Mouse (Mus musculus): ENCODE data around the gene Mtg2. TPM values are rescaled to one million over a fixed set of nuclear protein-coding genes. Genes with fewer than 3 reads are reported as not detected.

The Mtg2 gene
- polyA plus RNA-seq, 2 experiments = 22.1 to 29.8 TPM

DNA sequence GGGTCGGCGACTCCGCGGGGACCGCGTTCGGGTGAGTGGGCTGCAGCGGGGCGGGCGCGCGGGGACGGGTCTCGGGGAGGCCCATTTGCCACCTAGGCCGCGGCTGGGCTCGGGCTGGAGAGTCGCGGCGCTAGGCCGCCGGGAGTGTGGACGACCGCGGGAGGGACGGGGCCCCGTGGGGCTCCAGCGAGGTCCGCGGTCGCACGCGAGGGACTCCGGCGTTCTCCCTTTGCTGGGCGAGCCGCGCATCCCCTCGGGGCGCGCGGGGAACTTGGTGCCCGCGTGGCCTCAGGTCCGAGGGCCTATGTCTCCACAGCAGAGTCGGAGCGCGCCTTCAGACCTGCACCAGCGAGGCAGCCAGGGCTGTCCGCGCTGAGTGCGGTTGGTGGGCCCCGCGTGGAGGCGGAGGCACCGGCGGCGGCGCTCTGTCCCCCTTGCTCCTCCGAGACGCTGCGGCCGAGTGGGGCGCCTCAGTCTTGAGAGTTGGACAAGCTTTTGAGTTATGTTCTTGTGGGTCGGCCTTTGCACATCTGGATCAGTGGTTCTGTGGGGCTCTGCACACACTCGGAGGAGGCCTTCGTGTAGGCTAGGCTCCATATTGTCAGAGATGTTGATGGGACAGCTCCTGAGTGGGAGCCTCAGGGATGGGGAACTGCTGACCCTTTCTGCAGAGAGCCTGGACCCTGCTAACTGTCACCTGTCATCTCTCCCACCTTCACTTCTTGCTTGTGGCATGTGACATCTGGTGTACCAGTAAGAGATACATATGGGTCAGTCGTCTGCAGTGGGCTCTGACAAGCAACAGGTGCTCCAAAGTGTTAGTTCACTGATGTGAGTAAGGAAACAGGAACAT lies 49.3 kb downstream of the Mtg2 start:
- H3K9ac ChIP-seq (ENCODE audit: low read depth, low read length, severe bottlenecking) = peak overlapping the region; percentile 82
- DNase-seq (ENCODE audit: low spot score) = no peak
- H3K36me3 ChIP-seq (ENCODE audit: control insufficient read depth, insufficient read depth, low read length) = no peaks in the 10 kb centered on the region
- H3K4me1 ChIP-seq (ENCODE audit: control insufficient read depth, insufficient read depth, low read length) = peaks cover 11% of the 10 kb centered on the region
- H3K27me3 ChIP-seq (ENCODE audit: control insufficient read depth, insufficient read depth, low read length) = no peaks in the 10 kb centered on the region
- no peak for TF ChIP-seq POLR2A (IDR thresholded peaks at IDR 0.05; ENCODE audit: borderline replicate concordance, extremely low read depth, insufficient read depth, insufficient read length)
- peak; percentile 51 for ATAC-seq (ENCODE audit: low FRiP score, low read depth)
- H3K27ac ChIP-seq (replicated peaks; ENCODE audit: low read depth, low read length) = no peak overlapping the region; the same call in 1 of the 2 replicates
- H3K9me3 ChIP-seq (ENCODE audit: control insufficient read depth, low read length) = no peaks in the 10 kb centered on the region
- H3K4me2 ChIP-seq (replicated peaks; ENCODE audit: low read depth, low read length, severe bottlenecking) = peak overlapping the region; percentile 84
- WGBS = under 1% methylated on average over 39 of the region's 68 CpGs
- peak overlapping the region; percentile 88 for H3K4me3 ChIP-seq (replicated peaks; ENCODE audit: low read length)

DNA sequence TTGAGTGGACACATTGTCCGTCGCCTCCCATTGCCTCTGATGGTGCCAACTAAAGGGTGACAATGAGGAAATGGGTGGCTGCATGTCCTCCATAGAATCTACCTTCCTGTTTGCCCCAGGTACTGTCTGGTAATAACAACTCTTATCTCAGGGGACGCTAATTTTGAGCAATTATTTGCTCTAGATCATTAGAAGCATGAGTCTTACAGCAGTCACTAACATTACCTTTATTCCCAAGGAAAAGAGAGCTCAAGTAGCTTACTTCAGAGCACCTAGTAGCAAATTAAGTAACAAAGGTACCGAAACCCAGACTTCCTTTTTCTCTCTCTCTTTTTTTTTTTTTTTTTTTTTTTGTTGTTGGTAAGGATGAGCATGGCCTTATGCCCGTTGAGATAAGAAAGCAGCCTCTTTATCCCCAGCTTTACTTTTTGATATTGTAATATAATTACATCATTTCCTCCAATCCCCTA lies 49.9 kb downstream of the Mtg2 start:
- H3K9ac ChIP-seq (ENCODE audit: low read depth, low read length, severe bottlenecking) = peak overlapping the region; percentile 82
- H3K9me3 ChIP-seq (ENCODE audit: control insufficient read depth, low read length) = no peaks in the 10 kb centered on the region
- H3K4me2 ChIP-seq (replicated peaks; ENCODE audit: low read depth, low read length, severe bottlenecking) = peak overlapping the region; percentile 84
- peak overlapping the region; percentile 88 for H3K4me3 ChIP-seq (replicated peaks; ENCODE audit: low read length)
- WGBS = 64% methylated on average over 5 of the region's 5 CpGs
- no peaks in the 10 kb centered on the region for H3K36me3 ChIP-seq (ENCODE audit: control insufficient read depth, insufficient read depth, low read length)
- TF ChIP-seq POLR2A (IDR thresholded peaks at IDR 0.05; ENCODE audit: borderline replicate concordance, extremely low read depth, insufficient read depth, insufficient read length) = no peak
- no peaks in the 10 kb centered on the region for H3K27me3 ChIP-seq (ENCODE audit: control insufficient read depth, insufficient read depth, low read length)
- H3K4me1 ChIP-seq (ENCODE audit: control insufficient read depth, insufficient read depth, low read length) = peaks cover 11% of the 10 kb centered on the region
- DNase-seq (ENCODE audit: low spot score) (no peak), ATAC-seq (ENCODE audit: low FRiP score, low read depth) (no peak)
- H3K27ac ChIP-seq (replicated peaks; ENCODE audit: low read depth, low read length) = no peak overlapping the region

DNA sequence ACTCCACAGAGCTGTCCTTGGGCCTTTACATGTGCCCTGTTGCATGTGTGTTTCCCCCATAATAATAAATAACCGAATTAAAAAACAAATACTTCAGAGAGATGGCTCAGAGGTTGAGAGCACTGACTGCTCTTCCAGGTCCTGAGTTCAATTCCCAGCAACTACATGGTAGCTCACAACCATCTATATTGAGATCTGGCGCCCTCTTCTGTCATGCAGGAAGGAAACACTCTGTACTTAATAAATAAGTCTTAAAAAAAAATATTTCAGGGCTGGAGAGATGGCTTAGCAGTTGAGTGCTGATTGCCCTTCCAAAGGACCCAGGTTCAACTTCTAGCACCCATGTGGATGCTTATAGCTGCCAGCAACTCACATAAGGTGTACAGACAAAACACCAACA lies 53.8 kb downstream of the Mtg2 start:
- Histone ChIP-seq H3K27ac (replicated peaks; ENCODE audit: low read depth, low read length) (no peak overlapping the region), H3K4me1 (ENCODE audit: control insufficient read depth, insufficient read depth, low read length) (peaks cover 14% of the 10 kb centered on the region), H3K9me3 (ENCODE audit: control insufficient read depth, low read length) (no peaks in the 10 kb centered on the region), H3K4me2 (replicated peaks; ENCODE audit: low read depth, low read length, severe bottlenecking) (no peak overlapping the region), H3K36me3 (ENCODE audit: control insufficient read depth, insufficient read depth, low read length) (no peaks in the 10 kb centered on the region), H3K27me3 (ENCODE audit: control insufficient read depth, insufficient read depth, low read length) (no peaks in the 10 kb centered on the region), H3K4me3 (replicated peaks; ENCODE audit: low read length) (no peak overlapping the region), H3K9ac (ENCODE audit: low read depth, low read length, severe bottlenecking) (no peak overlapping the region)
- DNase-seq (ENCODE audit: low spot score) (no peak), ATAC-seq (ENCODE audit: low FRiP score, low read depth) (no peak)
- WGBS = 76% methylated on average over 2 of the region's 2 CpGs
- TF ChIP-seq POLR2A (IDR thresholded peaks at IDR 0.05; ENCODE audit: borderline replicate concordance, extremely low read depth, insufficient read depth, insufficient read length) = no peak

DNA sequence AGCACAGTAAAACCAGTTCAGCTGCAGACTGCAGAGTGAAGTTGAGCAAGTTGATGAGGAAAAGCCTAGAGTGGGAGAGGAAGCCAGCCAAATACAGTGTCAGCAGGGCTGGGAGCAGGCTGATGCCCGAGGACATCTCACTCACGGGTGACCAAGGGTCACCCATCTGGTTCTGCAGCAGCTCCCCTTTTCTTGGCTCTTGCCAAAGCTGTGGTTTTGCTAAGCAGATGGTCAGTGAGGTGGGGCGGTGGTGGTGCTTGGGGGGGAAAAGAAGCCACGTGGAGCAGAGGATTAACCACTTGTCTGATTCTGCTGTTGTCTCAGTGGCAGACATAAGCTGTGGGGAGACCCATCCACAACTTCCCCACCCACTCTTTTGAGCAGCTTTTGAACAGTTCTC lies 55.8 kb downstream of the Mtg2 start:
- Histone ChIP-seq H3K4me1 (ENCODE audit: control insufficient read depth, insufficient read depth, low read length) (peaks cover 7% of the 10 kb centered on the region; the same call in 1 of the 2 replicates), H3K9ac (ENCODE audit: low read depth, low read length, severe bottlenecking) (no peak overlapping the region), H3K4me3 (replicated peaks; ENCODE audit: low read length) (no peak overlapping the region), H3K36me3 (ENCODE audit: control insufficient read depth, insufficient read depth, low read length) (no peaks in the 10 kb centered on the region), H3K27ac (replicated peaks; ENCODE audit: low read depth, low read length) (no peak overlapping the region), H3K9me3 (ENCODE audit: control insufficient read depth, low read length) (no peaks in the 10 kb centered on the region), H3K4me2 (replicated peaks; ENCODE audit: low read depth, low read length, severe bottlenecking) (no peak overlapping the region), H3K27me3 (ENCODE audit: control insufficient read depth, insufficient read depth, low read length) (no peaks in the 10 kb centered on the region)
- ATAC-seq (ENCODE audit: low FRiP score, low read depth) = no peak
- WGBS = 8% methylated on average over 4 of the region's 4 CpGs
- DNase-seq (ENCODE audit: low spot score) = no peak
- TF ChIP-seq POLR2A (IDR thresholded peaks at IDR 0.05; ENCODE audit: borderline replicate concordance, extremely low read depth, insufficient read depth, insufficient read length) = no peak

DNA sequence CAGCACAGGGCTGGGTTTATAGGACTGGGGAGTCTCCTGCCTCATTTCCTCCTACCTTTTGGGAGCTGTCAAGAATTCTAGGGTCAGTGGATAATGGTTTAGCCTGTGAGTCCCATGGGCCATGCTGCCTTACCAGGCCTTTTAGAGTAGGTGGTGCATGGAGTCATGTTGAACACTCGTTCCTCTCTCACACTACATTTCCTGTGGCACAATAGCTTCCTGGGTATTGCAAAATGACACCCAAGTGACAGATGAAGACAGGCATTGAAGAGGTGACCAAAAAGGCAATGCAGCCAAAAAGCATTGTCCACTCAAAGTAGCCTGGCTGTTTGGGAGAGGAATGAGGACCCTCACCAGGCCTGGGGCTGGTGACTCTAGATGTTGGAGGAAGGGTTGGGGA lies 57.3 kb downstream of the Mtg2 start:
- Histone ChIP-seq H3K4me1 (ENCODE audit: control insufficient read depth, insufficient read depth, low read length) (peaks cover 7% of the 10 kb centered on the region; the same call in 1 of the 2 replicates), H3K36me3 (ENCODE audit: control insufficient read depth, insufficient read depth, low read length) (no peaks in the 10 kb centered on the region), H3K4me3 (replicated peaks; ENCODE audit: low read length) (no peak overlapping the region), H3K4me2 (replicated peaks; ENCODE audit: low read depth, low read length, severe bottlenecking) (no peak overlapping the region), H3K9ac (ENCODE audit: low read depth, low read length, severe bottlenecking) (no peak overlapping the region), H3K27me3 (ENCODE audit: control insufficient read depth, insufficient read depth, low read length) (no peaks in the 10 kb centered on the region), H3K27ac (replicated peaks; ENCODE audit: low read depth, low read length) (no peak overlapping the region), H3K9me3 (ENCODE audit: control insufficient read depth, low read length) (no peaks in the 10 kb centered on the region)
- ATAC-seq (ENCODE audit: low FRiP score, low read depth) (no peak), DNase-seq (ENCODE audit: low spot score) (no peak)
- WGBS = 58% methylated on average over 1 of the region's 1 CpGs
- no peak for TF ChIP-seq POLR2A (IDR thresholded peaks at IDR 0.05; ENCODE audit: borderline replicate concordance, extremely low read depth, insufficient read depth, insufficient read length)
